Mouse (Mus musculus): ENCODE measurements around the gene Tomt.

GRCm38 (mm10) chr7:101936996-101937395 lies 30.8 kb upstream of the Tomt start:
- no peak for TF ChIP-seq CTCF (conservative IDR thresholded peaks at IDR 0.05; ENCODE audit: insufficient read depth, insufficient read length, low read depth, low read length)
- no peak for TF ChIP-seq POLR2A (IDR thresholded peaks at IDR 0.05; ENCODE audit: low read depth, low read length)

All from kidney, adult 2 months (tissue).